Mouse (Mus musculus): ENCODE data around the gene Pik3cd. TPM values are rescaled to one million over a fixed set of nuclear protein-coding genes. Genes with fewer than 3 reads are reported as not detected.

Pik3cd gene
- polyA plus RNA-seq, 1 experiment = 106 TPM

DNA sequence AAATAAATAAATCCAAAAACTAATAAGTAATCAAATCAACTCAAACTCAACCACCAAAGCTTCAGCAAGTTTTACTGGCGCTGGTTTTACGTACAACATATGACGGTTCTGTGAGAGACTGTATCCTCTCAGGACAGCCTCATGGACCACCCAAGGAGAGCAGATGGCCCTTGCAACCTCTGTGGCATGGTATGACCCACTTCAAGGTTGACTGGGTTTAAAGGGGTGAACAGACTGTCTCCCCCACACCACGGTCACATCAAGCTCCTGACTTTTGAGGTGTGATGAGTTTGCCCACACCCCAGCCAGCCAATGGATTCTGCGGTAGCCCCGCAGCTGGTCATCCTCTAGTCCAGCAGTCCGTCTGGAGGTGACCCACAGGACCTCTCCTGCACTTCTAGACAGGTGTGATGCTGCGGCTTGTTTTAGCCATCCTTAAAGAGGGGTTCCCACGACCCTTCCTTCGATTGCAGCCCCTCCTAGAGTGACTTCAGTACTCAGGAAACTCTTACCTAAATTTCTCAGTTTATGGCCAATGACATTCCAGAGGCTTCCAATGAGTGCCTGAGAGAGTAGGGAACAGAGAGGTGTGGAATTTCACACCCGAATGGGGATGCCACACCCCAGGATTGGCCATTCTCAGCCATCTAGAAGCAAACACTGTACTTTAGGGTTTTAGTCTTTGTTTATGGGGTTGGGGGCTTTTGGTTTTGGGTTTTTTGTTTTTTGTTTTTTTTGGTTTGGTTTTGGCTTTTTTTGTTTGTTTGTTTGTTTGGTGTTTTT lies 17.3 kb downstream of the Pik3cd start:
- WGBS = 94% methylated on average over 11 of the region's 11 CpGs
- H3K4me3 ChIP-seq (ENCODE audit: control insufficient read depth, insufficient read depth, low read length) = no peak overlapping the region
- peaks cover 4% of the 10 kb centered on the region; the same call in 1 of the 2 replicates for H3K36me3 ChIP-seq (ENCODE audit: control insufficient read depth, insufficient read depth, low read length)
- no peak for DNase-seq
- H3K27ac ChIP-seq (ENCODE audit: control insufficient read depth, insufficient read depth, low read length) = no peak overlapping the region
- no peaks in the 10 kb centered on the region for H3K27me3 ChIP-seq (ENCODE audit: control insufficient read depth, insufficient read depth, low read length)
- peaks cover 2% of the 10 kb centered on the region; the same call in 1 of the 2 replicates for H3K4me1 ChIP-seq (replicated peaks; ENCODE audit: control insufficient read depth, insufficient read depth, low read length)
- TF ChIP-seq CTCF (IDR thresholded peaks at IDR 0.05; ENCODE audit: borderline replicate concordance, control insufficient read depth, extremely low read depth, insufficient read depth, low read length, poor library complexity) = no peak
- no peak for TF ChIP-seq POLR2A (IDR thresholded peaks at IDR 0.05; ENCODE audit: control insufficient read depth, extremely low read depth, insufficient read depth, low read length, poor library complexity)

DNA sequence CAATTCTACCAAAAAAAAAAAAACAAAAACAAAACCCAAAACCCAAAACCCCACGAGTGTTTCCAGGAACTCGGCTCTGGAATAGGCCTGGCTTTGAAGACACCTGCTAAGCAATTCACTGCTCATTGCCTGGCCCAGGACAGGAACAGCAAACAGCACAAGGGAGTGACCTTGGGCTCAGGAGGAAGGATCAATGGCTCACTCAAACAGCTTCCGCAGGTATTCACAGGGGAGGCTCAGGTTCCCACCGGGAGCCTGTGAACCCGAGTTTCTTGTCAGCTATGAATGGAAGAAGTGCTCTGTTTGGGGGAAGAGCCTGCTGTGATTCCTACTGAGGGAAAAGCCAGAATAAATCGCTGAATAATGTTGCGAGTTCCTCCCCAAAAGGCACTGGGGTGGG lies 18.5 kb downstream of the Pik3cd start:
- H3K27ac ChIP-seq (ENCODE audit: control insufficient read depth, insufficient read depth, low read length) = no peak overlapping the region

DNA sequence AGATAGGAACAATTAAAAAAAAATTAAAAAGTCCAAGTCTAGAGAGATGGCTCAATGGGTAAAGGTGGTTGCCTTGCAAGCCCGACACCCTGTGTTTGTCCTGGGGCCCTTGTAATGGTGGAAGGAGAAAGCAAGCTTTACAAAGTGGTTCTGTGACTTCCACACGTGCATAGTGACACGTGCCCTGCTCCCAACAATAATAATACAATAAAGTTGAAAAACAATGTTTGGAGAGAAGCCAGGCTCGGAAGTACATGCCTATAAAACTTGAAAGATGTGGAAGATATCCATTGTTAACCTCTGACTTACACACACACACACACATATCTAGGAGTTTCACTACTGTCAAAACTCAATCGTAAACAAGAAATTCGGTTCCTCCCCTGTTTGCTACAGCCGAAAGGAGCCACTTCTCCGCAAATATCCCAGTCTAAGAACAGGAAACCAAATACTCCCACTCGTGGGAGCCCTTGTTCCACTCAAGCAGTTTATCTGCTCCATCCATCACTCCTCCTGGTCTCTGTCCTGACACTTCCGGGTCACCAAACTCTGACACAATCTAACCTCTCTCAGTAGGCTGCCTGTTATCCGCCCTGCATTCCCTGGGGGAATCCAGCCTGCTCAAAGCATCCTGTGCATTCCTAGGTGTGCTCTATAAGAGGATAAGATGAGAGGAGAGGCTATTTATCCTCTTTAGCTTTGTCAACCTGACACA lies 23.2 kb downstream of the Pik3cd start:
- Histone ChIP-seq H3K4me3 (ENCODE audit: control insufficient read depth, insufficient read depth, low read length) (no peak overlapping the region), H3K27ac (ENCODE audit: control insufficient read depth, insufficient read depth, low read length) (no peak overlapping the region), H3K27me3 (ENCODE audit: control insufficient read depth, insufficient read depth, low read length) (no peaks in the 10 kb centered on the region), H3K36me3 (ENCODE audit: control insufficient read depth, insufficient read depth, low read length) (no peaks in the 10 kb centered on the region), H3K4me1 (replicated peaks; ENCODE audit: control insufficient read depth, insufficient read depth, low read length) (no peaks in the 10 kb centered on the region; the same call in 1 of the 2 replicates)
- DNase-seq = no peak
- 84% methylated on average over 11 of the region's 11 CpGs for WGBS
- TF ChIP-seq CTCF (IDR thresholded peaks at IDR 0.05; ENCODE audit: borderline replicate concordance, control insufficient read depth, extremely low read depth, insufficient read depth, low read length, poor library complexity) (no peak), POLR2A (IDR thresholded peaks at IDR 0.05; ENCODE audit: control insufficient read depth, extremely low read depth, insufficient read depth, low read length, poor library complexity) (no peak)

More for the DNA sequence above, 18.5 kb downstream of the Pik3cd start:
- no peaks in the 10 kb centered on the region for H3K27me3 ChIP-seq (ENCODE audit: control insufficient read depth, insufficient read depth, low read length)
- no peaks in the 10 kb centered on the region for H3K4me1 ChIP-seq (replicated peaks; ENCODE audit: control insufficient read depth, insufficient read depth, low read length)
- H3K4me3 ChIP-seq (ENCODE audit: control insufficient read depth, insufficient read depth, low read length) = no peak overlapping the region
- peaks cover 4% of the 10 kb centered on the region; the same call in 1 of the 2 replicates for H3K36me3 ChIP-seq (ENCODE audit: control insufficient read depth, insufficient read depth, low read length)
- WGBS = 71% methylated on average over 7 of the region's 7 CpGs
- TF ChIP-seq CTCF (IDR thresholded peaks at IDR 0.05; ENCODE audit: borderline replicate concordance, control insufficient read depth, extremely low read depth, insufficient read depth, low read length, poor library complexity) = no peak
- TF ChIP-seq POLR2A (IDR thresholded peaks at IDR 0.05; ENCODE audit: control insufficient read depth, extremely low read depth, insufficient read depth, low read length, poor library complexity) = no peak
- DNase-seq = no peak

DNA sequence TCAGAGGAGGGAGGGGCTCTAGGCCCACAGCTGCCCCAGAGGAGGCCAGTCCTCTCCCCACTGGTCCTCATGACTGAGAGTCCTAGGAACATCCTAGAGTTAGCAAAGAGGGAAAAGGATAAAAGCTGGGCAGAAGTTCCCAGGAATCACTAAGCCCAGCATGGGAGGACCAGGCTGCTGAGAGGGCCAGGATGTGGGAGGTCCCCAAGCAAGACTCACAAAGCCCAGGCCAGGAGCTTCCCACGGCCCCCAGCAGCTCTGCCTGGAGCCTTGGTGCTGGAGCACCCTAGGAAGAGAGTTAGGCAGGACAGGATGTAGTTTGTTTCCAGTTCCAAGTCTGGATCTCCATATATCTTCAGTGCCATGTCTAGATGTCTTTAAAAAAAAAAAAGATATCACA lies 24.4 kb downstream of the Pik3cd start:
- Histone ChIP-seq H3K27me3 (ENCODE audit: control insufficient read depth, insufficient read depth, low read length) (no peaks in the 10 kb centered on the region), H3K4me1 (replicated peaks; ENCODE audit: control insufficient read depth, insufficient read depth, low read length) (no peaks in the 10 kb centered on the region; the same call in 1 of the 2 replicates), H3K27ac (ENCODE audit: control insufficient read depth, insufficient read depth, low read length) (no peak overlapping the region), H3K36me3 (ENCODE audit: control insufficient read depth, insufficient read depth, low read length) (peaks cover 9% of the 10 kb centered on the region; the same call in 1 of the 2 replicates), H3K4me3 (ENCODE audit: control insufficient read depth, insufficient read depth, low read length) (no peak overlapping the region)
- no peak for DNase-seq
- TF ChIP-seq CTCF (IDR thresholded peaks at IDR 0.05; ENCODE audit: borderline replicate concordance, control insufficient read depth, extremely low read depth, insufficient read depth, low read length, poor library complexity) (no peak), POLR2A (IDR thresholded peaks at IDR 0.05; ENCODE audit: control insufficient read depth, extremely low read depth, insufficient read depth, low read length, poor library complexity) (no peak)
- 92% methylated on average over 1 of the region's 1 CpGs for WGBS

DNA sequence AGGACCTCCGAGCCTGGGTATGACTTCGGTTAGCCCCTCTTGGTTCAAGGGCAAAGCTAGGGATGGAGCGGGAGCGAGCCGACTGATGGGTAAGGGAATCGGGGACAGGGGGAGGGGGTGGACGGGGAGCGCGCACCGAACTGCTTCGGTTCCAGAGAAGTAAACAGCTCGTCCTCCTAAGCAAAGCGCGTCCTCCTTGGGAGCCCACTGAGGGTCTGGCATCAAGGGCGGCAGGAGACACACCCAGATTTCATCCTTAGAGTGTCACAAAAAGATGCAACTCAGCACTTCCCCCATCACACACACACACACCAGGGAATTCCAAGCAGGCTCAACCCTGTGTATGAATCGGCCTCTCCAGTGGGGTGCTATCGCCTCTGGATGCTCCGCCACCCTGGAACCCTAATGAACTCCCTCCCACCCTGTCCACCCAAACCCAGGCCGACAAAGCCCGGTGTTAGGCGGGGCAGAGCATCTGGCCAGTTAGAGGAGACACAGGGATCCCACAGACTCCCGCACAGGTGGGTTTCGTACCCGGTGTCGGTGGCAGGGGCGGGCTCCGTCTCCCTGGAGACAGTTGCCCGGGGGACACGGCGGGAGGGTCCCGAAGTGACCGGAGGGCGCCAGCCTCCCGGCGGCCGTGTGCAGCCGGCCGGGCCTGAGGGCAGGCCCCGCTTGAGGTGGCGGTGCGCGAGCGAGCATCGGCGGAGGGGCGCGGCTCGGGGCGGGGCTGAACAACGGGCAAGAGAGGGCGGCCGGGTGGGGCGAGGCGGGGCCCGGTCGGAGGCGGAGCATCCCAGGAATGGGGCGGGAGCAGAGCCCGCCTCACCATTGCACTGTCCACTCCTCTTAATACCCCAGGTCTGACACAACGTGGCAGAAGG lies 26.8 kb downstream of the Pik3cd start:
- Histone ChIP-seq H3K4me3 (ENCODE audit: control insufficient read depth, insufficient read depth, low read length) (no peak overlapping the region), H3K27ac (ENCODE audit: control insufficient read depth, insufficient read depth, low read length) (no peak overlapping the region), H3K36me3 (ENCODE audit: control insufficient read depth, insufficient read depth, low read length) (peaks cover 29% of the 10 kb centered on the region), H3K27me3 (ENCODE audit: control insufficient read depth, insufficient read depth, low read length) (no peaks in the 10 kb centered on the region), H3K4me1 (replicated peaks; ENCODE audit: control insufficient read depth, insufficient read depth, low read length) (no peaks in the 10 kb centered on the region; the same call in 1 of the 2 replicates)
- WGBS = 76% methylated on average over 56 of the region's 60 CpGs
- no peak for TF ChIP-seq POLR2A (IDR thresholded peaks at IDR 0.05; ENCODE audit: control insufficient read depth, extremely low read depth, insufficient read depth, low read length, poor library complexity)
- no peak for TF ChIP-seq CTCF (IDR thresholded peaks at IDR 0.05; ENCODE audit: borderline replicate concordance, control insufficient read depth, extremely low read depth, insufficient read depth, low read length, poor library complexity)
- DNase-seq = no peak

Measured in thymus, adult 2 months (tissue).